Mouse (Mus musculus): ENCODE results near the gene Lrrc74a. TPM values are rescaled to one million over a fixed set of nuclear protein-coding genes. Genes with fewer than 3 reads are reported as not detected.

Gene Lrrc74a
- polyA plus RNA-seq, 1 experiment from 2014 or later, result not detected

DNA sequence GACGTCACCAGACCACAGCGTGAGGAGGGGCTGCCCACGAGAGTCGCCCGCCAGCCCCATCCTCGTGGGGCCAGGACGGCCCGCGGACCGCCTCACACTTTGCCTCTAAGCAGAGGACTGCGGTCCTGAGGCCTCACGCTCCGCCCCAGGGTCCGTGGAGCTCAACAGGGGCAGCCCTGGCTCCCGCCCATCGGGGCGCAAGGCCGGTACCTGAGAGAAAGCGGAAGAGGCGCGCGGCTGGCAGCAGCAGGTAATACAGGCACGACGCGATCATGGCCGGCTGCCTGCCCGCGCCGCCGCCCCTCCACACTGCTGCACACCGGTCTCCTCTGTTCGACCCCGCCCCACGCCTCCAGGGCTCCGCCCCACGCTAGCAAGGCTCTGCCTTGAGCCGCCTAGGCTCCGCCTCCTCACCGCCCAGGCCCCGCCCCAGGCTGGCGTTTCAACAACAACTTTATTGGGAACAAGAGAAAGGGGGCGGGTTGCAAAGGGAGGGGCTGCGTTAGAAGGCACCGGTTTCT is 8.0 kb upstream of the Lrrc74a start, which contains the start of gene Angel1:
Gene Angel1 (minus strand): TSS at position 341 of the 521 bp plus-strand sequence.
- WGBS (ENCODE audit: insufficient replicate concordance), result under 1% methylated on average over 44 of the region's 44 CpGs
- Histone ChIP-seq H3K27ac (ENCODE audit: low read depth) (no peak within 1 kb of the TSS), H3K27me3 (ENCODE audit: insufficient read depth, low read length) (no peaks in the 10 kb centered on the region), H3K4me1 (ENCODE audit: insufficient read depth) (peaks cover 7% of the 10 kb centered on the region; the same call in 1 of the 2 replicates), H3K9me3 (ENCODE audit: low read length) (no peaks in the 10 kb centered on the region), H3K36me3 (replicated peaks; ENCODE audit: insufficient read depth, low read length) (no peaks in the 10 kb centered on the region), H3K4me3 (ENCODE audit: low read depth, low read length) (peak within 1 kb of the TSS; percentile 67), H3K9ac (replicated peaks) (peak within 1 kb of the TSS; percentile 56), H3K4me2 (ENCODE audit: low read depth, low read length) (peak within 1 kb of the TSS; percentile 100)
- TF ChIP-seq EP300 (IDR thresholded peaks at IDR 0.05; ENCODE audit: low read depth) (0 out of 2 replicates have a peak, but pooled peaks have one; percentile 47), CTCF (IDR thresholded peaks at IDR 0.05; ENCODE audit: low read depth) (0 out of 2 replicates have a peak, but pooled peaks have one; percentile 3)
- DNase-seq, result peak; percentile 96
- ATAC-seq, result peak; percentile 100

DNA sequence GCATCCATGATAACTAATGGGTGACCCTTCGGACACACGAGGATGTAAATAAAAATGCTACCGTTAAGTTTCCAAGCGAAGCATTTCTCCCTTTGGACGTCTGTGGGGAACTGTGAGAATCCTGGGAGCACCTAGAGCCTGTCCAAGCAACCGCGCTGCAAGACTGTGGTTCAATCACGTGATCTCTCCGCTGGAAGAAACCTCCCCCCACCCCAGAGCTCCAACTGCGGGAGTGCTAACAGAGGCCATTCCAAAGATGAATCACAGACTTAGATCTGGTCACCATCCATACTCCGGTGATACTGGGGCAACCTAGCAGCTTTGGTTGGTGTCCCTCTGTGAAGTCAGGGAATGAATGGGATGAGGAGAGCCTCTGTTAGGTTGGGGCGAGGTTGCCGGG is 26.9 kb downstream of the Lrrc74a start:
- WGBS (ENCODE audit: insufficient replicate concordance), result 67% methylated on average over 13 of the region's 13 CpGs
- ATAC-seq, result no peak

DNA sequence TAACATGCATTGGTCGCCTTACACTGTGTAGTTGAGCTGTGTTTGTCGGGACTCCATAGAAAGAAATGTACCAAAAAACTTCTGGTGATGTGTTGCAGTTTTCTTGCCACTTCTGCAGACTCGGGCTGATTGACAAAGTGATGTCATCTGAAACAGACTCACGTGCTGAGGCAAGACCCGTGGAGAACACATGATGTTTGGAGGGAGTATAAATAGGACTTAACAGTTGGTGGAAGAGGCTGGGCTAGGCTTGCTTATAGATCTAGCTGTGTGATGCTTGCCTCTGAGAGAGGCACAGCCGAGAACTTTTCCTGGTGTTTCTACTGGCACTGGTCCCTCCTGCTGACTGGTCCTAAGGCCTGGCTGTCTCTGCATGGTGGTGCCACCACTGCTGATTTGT is 29.9 kb downstream of the Lrrc74a start:
- H3K27ac ChIP-seq (ENCODE audit: low read depth), result no peak overlapping the region
- ATAC-seq, result no peak
- TF ChIP-seq CTCF (IDR thresholded peaks at IDR 0.05; ENCODE audit: low read depth), result no peak
- no peak for TF ChIP-seq EP300 (IDR thresholded peaks at IDR 0.05; ENCODE audit: low read depth)
- H3K9me3 ChIP-seq (ENCODE audit: low read length), result no peaks in the 10 kb centered on the region
- 61% methylated on average over 6 of the region's 6 CpGs for WGBS (ENCODE audit: insufficient replicate concordance)
- H3K4me2 ChIP-seq (ENCODE audit: low read depth, low read length), result no peak overlapping the region
- H3K9ac ChIP-seq (replicated peaks), result no peak overlapping the region
- no peaks in the 10 kb centered on the region for H3K4me1 ChIP-seq (ENCODE audit: insufficient read depth)
- H3K36me3 ChIP-seq (replicated peaks; ENCODE audit: insufficient read depth, low read length), result no peaks in the 10 kb centered on the region
- H3K4me3 ChIP-seq (ENCODE audit: low read depth, low read length), result no peak overlapping the region
- no peaks in the 10 kb centered on the region for H3K27me3 ChIP-seq (ENCODE audit: insufficient read depth, low read length)
- no peak for DNase-seq

More for the DNA sequence above, 26.9 kb downstream of the Lrrc74a start:
- Histone ChIP-seq H3K4me1 (ENCODE audit: insufficient read depth) (no peaks in the 10 kb centered on the region), H3K36me3 (replicated peaks; ENCODE audit: insufficient read depth, low read length) (no peaks in the 10 kb centered on the region), H3K4me2 (ENCODE audit: low read depth, low read length) (no peak overlapping the region), H3K9me3 (ENCODE audit: low read length) (no peaks in the 10 kb centered on the region), H3K9ac (replicated peaks) (no peak overlapping the region), H3K27ac (ENCODE audit: low read depth) (no peak overlapping the region), H3K27me3 (ENCODE audit: insufficient read depth, low read length) (no peaks in the 10 kb centered on the region), H3K4me3 (ENCODE audit: low read depth, low read length) (no peak overlapping the region)
- no peak for TF ChIP-seq CTCF (IDR thresholded peaks at IDR 0.05; ENCODE audit: low read depth)
- TF ChIP-seq EP300 (IDR thresholded peaks at IDR 0.05; ENCODE audit: low read depth), result no peak
- DNase-seq, result no peak

DNA sequence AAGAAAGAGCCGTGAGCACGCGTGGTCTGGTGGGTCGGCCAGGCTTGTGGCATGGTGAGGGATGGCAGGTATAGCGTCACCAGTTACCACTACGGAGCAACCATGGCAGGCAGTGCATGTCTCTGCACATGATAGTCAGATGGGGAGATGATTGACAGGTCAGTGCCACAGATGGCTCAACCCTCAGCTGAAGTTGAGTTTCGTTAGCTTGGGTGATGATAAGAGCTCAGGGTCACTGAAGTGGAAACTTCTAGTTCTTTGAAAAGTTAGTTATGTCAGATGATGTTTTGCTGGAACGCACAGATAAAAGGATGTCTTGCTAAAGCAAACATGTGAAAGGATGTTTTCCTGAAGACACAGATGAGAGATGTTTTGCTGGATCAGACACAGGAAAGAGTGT is 32.3 kb downstream of the Lrrc74a start:
- Histone ChIP-seq H3K27ac (ENCODE audit: low read depth) (no peak overlapping the region), H3K9me3 (ENCODE audit: low read length) (no peaks in the 10 kb centered on the region), H3K36me3 (replicated peaks; ENCODE audit: insufficient read depth, low read length) (no peaks in the 10 kb centered on the region), H3K4me3 (ENCODE audit: low read depth, low read length) (no peak overlapping the region), H3K27me3 (ENCODE audit: insufficient read depth, low read length) (no peaks in the 10 kb centered on the region), H3K4me1 (ENCODE audit: insufficient read depth) (no peaks in the 10 kb centered on the region), H3K9ac (replicated peaks) (no peak overlapping the region), H3K4me2 (ENCODE audit: low read depth, low read length) (no peak overlapping the region)
- ATAC-seq (no peak), DNase-seq (no peak)
- no peak for TF ChIP-seq CTCF (IDR thresholded peaks at IDR 0.05; ENCODE audit: low read depth)
- TF ChIP-seq EP300 (IDR thresholded peaks at IDR 0.05; ENCODE audit: low read depth), result no peak
- WGBS (ENCODE audit: insufficient replicate concordance), result 74% methylated on average over 8 of the region's 8 CpGs

DNA sequence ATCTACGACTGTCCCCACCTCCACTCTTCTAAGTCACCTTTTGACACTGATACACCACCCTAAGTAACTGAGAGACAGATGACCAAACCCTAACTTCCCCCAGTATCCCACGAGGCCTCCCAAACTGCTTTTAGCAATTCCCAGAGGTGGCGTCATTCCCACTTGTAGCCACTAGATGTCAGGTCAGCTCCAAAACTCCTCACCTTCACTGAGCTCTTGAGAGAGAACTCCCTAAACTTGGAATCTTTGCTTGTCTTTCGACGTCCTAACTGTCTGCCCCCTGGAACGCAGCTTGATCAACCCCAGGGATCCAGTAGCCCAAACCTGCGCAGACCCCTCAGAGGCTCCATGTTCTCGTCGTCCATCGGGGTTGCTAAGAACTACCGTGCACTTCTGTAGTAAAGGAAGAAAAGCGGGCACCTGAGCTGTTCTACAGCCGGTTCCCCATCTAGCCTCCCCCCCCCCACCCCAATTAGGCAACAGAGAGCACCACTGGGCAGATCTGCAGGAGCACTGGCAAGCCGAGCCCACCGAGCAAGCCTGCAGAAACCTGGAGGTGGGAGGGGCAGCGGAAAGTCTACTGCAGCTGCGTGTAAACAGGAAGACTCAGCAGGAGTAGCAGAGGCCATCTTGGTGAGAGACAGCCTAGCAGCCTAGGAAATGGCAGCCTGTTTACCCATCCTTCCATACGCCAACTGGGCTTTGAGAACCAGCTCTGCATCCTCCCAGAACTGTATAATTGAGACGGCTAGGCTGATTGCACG is 33.9 kb downstream of the Lrrc74a start:
- no peak overlapping the region for H3K9ac ChIP-seq (replicated peaks)
- DNase-seq (peak; percentile 60), ATAC-seq (no peak)
- no peak overlapping the region for H3K4me2 ChIP-seq (ENCODE audit: low read depth, low read length)
- no peak overlapping the region for H3K27ac ChIP-seq (ENCODE audit: low read depth)
- WGBS (ENCODE audit: insufficient replicate concordance), result 35% methylated on average over 20 of the region's 20 CpGs
- H3K9me3 ChIP-seq (ENCODE audit: low read length), result no peaks in the 10 kb centered on the region
- no peak overlapping the region for H3K4me3 ChIP-seq (ENCODE audit: low read depth, low read length)
- no peaks in the 10 kb centered on the region for H3K4me1 ChIP-seq (ENCODE audit: insufficient read depth)
- no peaks in the 10 kb centered on the region for H3K27me3 ChIP-seq (ENCODE audit: insufficient read depth, low read length)
- TF ChIP-seq EP300 (IDR thresholded peaks at IDR 0.05; ENCODE audit: low read depth) (no peak), CTCF (IDR thresholded peaks at IDR 0.05; ENCODE audit: low read depth) (peak; percentile 84)
- H3K36me3 ChIP-seq (replicated peaks; ENCODE audit: insufficient read depth, low read length), result no peaks in the 10 kb centered on the region

DNA sequence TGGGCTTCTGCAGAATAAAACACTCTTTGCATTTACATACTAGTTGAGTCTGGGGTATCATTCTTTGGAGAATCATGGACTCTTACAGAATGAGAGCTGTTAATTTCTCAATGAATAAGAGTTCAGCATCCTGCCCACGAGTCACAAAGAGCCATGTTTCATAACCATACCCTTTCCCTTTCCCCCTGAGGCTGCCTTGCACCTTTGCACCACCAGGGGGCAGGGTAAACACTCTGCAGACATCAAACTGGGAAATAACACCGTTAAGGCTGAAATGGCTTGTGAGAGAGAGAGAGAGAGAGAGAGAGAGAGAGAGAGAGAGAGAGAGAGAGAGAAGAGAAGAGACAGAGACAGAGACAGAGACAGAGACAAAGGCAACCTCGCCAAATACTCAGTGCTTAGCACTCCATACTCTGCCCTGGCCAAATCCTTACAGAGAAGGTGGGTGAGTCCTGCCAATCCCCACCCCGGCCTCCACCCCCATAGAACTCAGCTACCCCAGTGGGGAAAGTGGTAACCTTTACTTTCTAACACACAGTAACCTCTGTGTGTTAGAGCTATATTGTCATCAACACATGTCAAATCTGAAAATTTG is 34.9 kb downstream of the Lrrc74a start:
- DNase-seq (peak; percentile 83), ATAC-seq (no peak)
- H3K36me3 ChIP-seq (replicated peaks; ENCODE audit: insufficient read depth, low read length), result no peaks in the 10 kb centered on the region
- no peak overlapping the region for H3K27ac ChIP-seq (ENCODE audit: low read depth)
- TF ChIP-seq EP300 (IDR thresholded peaks at IDR 0.05; ENCODE audit: low read depth) (no peak), CTCF (IDR thresholded peaks at IDR 0.05; ENCODE audit: low read depth) (peak; percentile 91)
- 31% methylated on average over 4 of the region's 4 CpGs for WGBS (ENCODE audit: insufficient replicate concordance)
- no peaks in the 10 kb centered on the region for H3K4me1 ChIP-seq (ENCODE audit: insufficient read depth)
- no peak overlapping the region for H3K9ac ChIP-seq (replicated peaks)
- H3K27me3 ChIP-seq (ENCODE audit: insufficient read depth, low read length), result no peaks in the 10 kb centered on the region
- H3K4me2 ChIP-seq (ENCODE audit: low read depth, low read length), result no peak overlapping the region
- H3K9me3 ChIP-seq (ENCODE audit: low read length), result no peaks in the 10 kb centered on the region
- no peak overlapping the region for H3K4me3 ChIP-seq (ENCODE audit: low read depth, low read length)

All from liver, postnatal 0 days (tissue).